Mouse (Mus musculus): ENCODE results near the gene Slc5a8.

- TF ChIP-seq EP300 (IDR thresholded peaks at IDR 0.05; ENCODE audit: insufficient read depth, low read depth, low read length) (no peak), POLR2A (IDR thresholded peaks at IDR 0.05; ENCODE audit: insufficient read depth, low read length) (no peak), CTCF (IDR thresholded peaks at IDR 0.05; ENCODE audit: low read depth, low read length) (peak; percentile 61)
These were observed 956 bp upstream of the Slc5a8 start for GRCm38 (mm10) chr10:88884836-88885235.
